Mouse (Mus musculus): ENCODE measurements around the gene Dpyd.

- TF ChIP-seq GATA1 (IDR thresholded peaks at IDR 0.05; ENCODE audit: borderline replicate concordance, low read length) (no peak), FLI1 (IDR thresholded peaks at IDR 0.05; ENCODE audit: low read length) (no peak)
Observed at GRCm38 (mm10) chr3:119419745-119420144, 857.8 kb downstream of the Dpyd start.

Measured in megakaryocyte, embryonic 14.5 days (primary cell).